Mouse (Mus musculus) megakaryocyte, adult 5-6 weeks (primary cell): ENCODE data around the gene Dppa4. TPM values are rescaled to one million over a fixed set of nuclear protein-coding genes. Genes with fewer than 3 reads are reported as not detected.
A peak's percentile ranks its signal among the peaks of the same experiment; 100 is the strongest.
"Not testable (repeated sequence)": the region's sequence is repeated elsewhere in the genome, so short reads cannot be mapped to it uniquely, and the experiment has no call there.

Source experiments
- ATAC-seq: 2 replicates; pipeline ENCODE4 v1.8.0; 2016; ENCODE audit warnings: mild to moderate bottlenecking, inconsistent platforms; ENCODE audit not compliant: poor library complexity, severe bottlenecking
- total RNA-seq, 2 experiments: library from RNA; stranded (forward) in 1 of 2; stranded (reverse) in 1 of 2; fragments of 153-499, 151-499 nt in 1 of 2; fragments of 221-1000, 200-1000 nt in 1 of 2; gene quantifications; 2 replicates each; pipeline versions ENCODE4 v1.2.3 to v1.2.4; 2015 to 2017

Gene Dppa4
- not detected in 2 replicates for total RNA-seq (2015)
- not detected in 2 replicates for total RNA-seq (2017)

DNA sequence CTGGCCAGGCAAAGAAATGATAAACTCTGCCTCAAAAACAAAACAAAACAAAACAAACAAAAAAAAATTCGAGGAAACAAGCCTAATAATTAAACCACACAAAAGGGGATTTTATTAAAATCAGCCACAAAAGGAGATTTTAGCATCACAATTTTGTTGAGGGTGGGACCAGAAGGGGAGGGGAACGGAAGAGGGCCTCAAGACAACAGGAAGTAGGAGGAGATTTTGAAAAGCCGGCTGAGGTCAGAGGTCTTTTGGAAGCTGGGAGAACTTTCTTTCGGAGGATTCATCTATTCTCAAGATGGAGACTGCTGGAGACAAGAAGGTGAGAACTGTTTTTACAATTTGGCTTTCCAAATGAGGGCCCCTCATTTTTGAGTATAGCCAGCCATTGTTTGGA is at the start of gene Dppa4:
Dppa4 (plus strand) TSS at position 217 of the 400 bp plus-strand sequence.
- ATAC-seq: no peak

DNA sequence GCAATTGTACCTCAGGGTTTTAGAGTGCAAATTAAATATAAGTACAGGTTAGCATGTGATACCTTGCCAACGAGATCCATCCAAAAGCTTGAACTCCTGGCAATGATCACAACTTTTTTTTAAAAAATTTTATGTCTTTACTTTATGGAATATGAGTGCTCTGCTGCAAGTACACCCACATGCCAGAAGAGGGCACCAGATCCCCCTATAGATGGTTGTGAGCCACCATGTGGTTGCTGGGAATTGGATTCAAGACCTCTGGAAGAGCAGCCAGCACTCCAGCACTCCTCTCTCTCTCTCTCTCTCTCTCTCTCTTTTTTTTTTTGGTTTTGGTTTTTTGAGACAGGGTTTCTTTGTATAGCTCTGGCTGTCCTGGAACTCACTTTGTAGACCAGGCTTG is 48.5 kb upstream of the Dppa4 start:
- no peak for ATAC-seq

DNA sequence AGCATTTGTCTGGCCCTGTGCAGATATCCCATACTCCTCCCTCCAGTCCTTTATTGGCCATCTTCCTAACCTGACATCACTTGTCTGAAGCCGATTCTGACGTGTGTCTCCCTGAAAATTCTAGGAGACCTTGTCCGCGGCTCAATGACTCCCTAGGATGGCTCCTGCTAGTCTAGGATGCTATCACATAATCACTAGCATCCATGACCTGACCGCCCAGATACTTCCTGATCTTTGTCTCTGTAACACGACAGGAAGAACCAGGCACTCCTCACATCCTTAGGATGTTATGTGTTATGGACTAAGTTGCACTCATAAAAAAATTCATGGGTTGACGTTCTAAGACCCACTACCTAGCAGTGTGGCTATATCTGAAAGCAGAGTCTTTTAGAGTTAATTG is 45.9 kb upstream of the Dppa4 start:
- ATAC-seq: no peak

DNA sequence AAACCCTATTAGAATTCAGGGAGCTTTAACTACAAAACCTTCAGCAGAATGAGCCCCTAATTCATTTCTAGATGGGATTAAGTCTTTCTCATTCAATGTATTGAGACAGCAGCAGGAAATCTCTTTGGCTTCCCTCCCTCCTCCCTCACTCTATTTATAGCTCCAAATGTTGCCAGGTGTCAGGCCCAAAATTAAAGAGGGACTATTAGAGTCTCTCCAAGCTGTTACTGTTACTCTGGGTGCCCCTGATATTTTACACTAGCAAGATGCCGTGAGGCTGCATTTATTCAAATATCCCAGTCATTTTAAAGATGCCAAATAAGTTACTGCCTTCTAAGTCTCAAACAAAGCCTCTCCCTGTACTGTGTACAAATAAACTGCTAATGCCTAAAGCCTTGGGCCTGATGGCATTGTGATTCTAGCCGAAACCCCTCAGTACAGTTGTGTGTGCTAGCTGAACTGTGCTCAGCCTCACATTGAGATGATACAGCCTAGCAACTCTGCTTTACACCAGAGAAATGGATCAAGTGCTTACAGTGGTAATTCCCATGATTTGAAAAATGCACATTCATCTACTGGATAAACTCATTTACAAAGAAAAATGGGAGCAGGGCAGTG is 36.4 kb upstream of the Dppa4 start:
- no peak for ATAC-seq

DNA sequence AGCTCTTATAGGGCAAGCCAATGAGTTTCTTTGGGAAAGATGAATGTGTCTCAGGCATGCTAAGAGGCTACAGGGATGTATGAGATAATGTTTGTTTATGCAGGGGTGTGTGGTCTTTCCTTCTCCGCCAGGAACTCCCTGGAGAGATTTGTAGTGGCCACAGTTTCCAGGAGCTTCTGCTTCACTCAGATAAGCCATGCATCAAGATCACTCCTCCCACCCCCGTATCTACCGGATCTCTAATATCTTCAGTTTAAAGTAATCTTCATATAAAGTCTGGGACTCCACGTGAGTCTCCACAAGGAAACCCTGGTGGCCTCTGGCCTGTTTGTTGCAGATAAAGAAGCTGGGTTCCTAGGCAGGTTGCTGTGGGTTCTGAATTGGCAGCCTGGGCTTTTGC is 30.7 kb upstream of the Dppa4 start:
- peak; percentile 21; the same call in 1 of the 2 replicates for ATAC-seq

DNA sequence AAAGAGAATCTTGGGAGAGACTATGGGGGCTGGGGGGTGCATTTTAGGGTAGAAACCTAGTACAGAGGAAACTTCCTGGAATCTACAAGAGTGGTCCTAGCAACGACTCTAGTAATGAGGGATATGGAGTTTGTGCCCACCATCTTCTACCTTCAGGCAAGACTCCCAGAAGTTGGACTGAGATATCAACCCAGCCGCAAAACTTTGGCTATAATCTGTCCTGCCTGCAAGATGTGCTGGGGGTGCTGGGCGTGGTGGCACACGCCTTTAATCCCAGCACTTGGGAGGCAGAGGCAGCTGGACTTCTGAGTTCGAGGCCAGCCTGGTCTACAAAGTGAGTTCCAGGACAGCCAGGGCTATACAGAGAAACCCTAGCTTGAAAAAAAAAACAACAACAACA is 28.9 kb upstream of the Dppa4 start:
- ATAC-seq: no peak

DNA sequence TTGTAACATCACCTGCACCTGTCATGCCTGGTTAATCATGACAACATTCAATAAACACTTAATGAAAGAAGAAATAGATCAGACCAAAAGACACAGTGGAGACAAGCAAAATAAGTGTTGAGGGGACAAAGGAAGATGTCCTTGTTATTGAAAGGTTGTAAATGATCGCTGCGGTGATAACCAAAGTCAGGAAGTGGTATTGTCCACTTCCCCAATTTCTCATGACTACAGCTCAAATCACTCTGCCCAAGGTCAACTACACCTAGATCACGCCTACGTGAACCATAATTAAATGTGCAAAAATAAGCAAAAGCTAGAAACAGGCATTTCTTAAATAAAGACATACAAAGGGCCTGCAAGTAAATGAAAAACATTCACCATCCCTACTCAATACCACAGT is 24.0 kb upstream of the Dppa4 start:
- peak; percentile 49 for ATAC-seq

DNA sequence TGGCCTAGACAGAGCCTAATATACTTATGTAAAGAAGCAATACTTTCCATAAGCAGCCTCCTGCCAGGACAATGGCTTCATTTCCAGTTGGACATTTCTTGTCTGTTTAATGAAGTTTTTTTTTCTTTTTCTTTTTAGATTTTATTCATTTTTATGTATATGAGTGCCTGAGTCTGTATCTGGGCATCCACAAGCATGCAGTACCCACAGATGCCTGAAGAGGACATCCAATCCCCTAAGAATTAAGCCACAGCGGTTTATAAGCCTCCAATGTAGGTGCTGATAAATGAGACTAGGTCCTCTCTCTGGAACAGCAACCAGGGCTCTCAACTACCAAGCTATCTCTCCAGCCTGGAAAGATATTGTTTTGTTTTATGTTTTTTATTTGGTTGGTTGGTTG is 20.6 kb upstream of the Dppa4 start:
- ATAC-seq: no peak

DNA sequence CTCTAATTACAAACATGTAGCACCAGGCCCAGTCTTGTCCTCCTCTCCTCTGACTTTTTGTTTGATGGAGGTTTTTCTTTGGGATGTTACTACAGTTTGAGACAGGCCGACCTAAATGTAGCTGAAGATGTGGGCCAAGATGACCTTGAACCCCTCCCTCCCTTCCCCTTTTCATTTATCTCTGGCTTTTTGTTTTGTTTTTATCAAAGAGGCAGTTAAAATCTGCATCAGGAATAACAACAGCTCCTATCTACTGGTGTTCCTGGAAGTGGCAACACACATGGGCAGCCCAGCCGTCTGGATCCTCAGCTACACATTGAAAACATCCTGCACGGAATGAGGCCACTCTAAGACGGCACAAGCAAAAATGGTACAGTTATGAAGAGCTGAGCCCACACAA is 17.7 kb upstream of the Dppa4 start:
- ATAC-seq: no peak

DNA sequence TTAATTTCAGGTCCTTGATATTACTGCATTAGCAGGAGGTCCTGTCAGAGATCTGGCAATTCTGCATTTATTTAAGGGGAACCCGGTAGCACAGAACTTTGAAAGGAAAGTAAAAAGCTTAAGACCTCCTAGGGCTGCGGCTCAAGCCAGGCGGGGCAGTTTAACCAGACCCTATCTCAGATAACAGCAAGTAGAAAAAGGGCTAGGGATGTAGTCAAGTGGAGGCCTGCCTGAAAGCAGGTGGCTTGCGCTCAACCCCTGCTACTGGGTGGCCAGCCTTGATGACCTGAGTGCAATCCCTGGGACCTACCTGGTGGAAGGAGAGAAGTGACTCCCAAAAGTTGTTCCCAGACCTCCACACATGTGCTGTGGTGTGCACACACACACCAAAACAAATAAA is 6.6 kb upstream of the Dppa4 start:
- ATAC-seq: no peak

DNA sequence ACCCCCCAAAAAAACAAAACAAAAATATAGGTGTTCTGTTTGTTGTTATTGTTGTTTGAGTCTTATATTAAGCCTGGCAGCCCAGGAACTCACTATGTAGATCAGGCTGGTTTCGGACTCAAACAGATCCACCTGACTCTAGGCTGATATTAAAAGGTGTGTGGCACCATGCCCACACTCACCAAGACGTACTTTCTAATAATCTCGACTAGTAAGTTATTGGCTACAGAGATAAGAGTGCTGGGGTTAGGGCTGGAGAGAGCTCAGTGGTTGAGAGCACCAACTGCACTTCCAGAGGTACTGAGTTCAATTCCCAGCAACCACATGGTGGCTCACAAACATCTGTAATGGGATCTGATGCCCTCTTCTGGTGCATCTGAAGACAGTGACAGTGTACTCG is 2.6 kb upstream of the Dppa4 start:
- ATAC-seq: no peak

DNA sequence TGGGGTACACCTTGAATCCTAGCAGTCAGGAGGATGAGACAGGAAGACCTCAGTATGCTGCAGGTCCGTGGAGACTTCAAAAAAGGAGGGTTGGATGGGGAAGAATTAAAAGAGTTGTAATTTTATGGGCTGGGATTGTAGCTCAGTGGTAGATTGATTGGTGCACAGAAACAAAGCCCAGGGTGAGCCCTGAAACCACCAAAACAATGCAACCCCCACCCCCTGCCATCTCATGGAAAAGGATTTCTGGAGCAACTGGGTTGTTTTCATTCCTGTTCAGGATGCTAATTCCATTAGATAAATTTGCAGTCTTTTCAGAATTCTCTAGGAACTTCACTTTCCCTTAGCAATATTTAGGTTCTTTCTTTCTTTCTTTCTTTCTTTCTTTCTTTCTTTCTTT is 732 bp upstream of the Dppa4 start:
- ATAC-seq: no peak

DNA sequence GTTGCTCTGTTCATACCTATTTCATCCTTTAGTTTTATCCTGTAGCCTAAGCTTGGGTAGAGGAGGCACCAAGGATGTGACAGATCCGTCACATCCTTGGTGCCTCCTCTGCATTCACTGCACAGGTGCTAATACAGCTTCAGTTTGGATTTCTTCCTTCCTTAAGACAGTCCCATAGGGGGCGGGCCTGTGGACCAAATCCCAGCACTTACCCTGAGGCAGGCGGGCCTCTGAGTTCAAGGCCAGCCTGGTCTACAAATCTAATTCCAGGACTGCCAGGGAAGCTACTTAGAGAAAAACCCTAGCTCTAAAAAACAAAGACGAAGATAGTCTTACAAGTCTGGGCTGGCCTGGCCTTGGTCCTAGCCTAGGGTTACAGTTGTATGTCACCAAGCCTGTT is 2.0 kb downstream of the Dppa4 start:
- no peak for ATAC-seq

DNA sequence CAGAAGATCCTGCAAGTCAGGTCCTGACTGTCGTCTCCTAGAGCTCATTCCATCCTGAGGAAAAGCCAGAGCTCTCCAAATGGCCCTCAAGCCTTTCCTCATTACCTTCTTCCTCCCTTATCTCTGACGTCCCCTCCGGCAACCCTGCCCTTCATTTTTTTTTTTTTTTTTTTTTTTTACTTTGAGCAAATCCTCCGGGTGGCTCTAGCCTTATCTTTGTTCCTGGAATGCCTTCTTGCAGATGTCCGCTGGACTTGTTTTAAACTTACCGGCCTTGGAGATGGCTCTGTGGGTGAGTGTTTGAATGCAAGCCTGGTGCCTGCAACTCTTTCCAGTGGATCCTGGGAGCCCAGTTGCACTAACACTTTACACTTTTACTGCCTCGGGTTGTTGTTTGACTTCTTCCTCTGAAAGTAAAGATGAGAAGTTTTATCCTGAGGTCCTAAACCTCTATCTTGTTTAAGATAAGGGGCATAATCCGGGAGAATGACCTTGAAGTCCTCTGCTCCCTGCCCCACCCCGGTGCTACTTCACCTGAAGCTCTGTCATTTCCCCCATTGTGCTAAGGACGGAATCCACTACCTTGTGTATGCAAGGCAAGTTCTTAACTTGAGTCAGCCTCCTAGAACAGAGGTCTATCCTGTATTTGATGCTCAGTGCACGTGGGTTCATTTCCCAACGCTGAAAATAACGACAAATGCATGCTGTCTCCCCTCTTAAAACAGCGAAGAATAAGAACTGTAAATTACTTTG is 14.0 kb downstream of the Dppa4 start:
- no peak for ATAC-seq

DNA sequence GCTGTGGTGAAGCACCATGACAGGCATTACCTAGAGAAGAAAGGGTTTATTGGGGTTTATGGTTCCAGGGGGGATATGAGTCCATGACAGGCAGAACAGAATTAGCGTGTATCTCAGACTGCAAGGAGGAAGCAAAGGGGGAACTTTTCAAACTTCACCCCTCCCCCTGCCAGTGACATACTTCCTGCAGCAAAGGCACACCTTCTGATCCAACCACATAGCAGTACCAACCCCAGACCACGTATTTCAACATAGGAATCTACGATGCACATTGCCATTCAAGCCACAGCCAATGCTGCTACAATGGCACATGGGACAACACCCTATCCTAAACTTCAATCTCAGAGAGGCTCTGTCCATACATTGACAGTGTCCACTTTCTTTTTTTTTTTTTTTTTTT is 16.4 kb downstream of the Dppa4 start:
- ATAC-seq: peak; percentile 81

DNA sequence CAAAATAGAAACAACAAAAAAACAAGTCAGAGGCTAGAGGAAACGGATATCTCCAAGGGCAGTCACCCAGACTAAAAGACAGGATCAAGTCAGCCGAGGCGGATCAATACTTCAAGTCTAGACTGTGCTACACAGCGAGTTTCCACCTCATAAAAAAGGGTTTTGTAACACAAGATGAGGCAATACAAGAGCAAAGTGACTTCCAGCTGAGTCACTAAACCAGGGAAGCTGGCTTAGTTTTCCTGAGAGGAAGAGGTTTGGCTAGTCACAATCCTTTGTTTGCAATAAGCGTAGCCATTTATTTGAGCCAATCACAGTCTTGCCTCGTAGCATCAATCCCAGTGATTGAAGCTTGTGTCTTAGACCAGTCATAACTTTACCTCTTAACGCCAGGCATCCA is 20.0 kb downstream of the Dppa4 start, which contains the start of gene Dppa2:
Dppa2 (plus strand) TSS at position 400 of the 400 bp plus-strand sequence.
- ATAC-seq: no peak

DNA sequence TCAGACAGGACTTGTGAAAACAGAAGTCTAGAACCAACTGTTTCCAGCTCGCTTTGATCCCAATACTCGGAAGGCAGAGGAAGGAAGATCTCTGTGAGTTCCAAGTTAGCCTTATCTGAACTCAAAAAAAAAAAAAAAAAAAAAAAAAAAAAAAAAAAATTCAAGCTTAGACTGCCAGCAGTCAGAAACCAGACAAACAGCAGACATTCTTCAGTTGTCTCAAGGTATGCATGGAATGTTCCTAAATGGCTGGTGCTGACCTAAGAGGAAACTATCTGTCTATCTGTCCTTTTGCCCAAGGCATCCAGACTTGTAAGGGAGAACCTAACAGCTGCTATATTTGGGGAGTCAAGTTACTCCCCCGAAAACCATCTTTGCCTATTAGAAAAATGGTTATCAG is 20.4 kb downstream of the Dppa4 start:
- ATAC-seq: no peak

DNA sequence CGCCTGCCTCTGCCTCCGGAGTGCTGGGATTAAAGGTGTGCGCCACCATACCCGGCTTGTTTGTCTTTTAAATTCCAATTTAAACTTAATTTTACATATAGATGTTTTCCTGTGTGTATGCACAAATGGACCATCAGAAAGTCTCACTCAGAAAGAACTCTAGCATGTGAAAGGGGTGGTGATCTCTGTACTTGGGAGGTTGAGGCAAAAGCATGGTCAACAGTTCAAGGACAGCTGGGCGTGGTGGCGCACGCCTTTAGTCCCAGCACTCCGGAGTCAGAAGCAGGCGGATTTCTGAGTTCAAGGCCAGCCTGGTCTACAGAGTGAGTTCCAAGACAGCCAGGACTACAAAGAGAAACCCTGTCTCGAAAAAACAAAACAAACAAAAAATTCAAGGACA is 25.4 kb downstream of the Dppa4 start:
- ATAC-seq: not testable (repeated sequence)

DNA sequence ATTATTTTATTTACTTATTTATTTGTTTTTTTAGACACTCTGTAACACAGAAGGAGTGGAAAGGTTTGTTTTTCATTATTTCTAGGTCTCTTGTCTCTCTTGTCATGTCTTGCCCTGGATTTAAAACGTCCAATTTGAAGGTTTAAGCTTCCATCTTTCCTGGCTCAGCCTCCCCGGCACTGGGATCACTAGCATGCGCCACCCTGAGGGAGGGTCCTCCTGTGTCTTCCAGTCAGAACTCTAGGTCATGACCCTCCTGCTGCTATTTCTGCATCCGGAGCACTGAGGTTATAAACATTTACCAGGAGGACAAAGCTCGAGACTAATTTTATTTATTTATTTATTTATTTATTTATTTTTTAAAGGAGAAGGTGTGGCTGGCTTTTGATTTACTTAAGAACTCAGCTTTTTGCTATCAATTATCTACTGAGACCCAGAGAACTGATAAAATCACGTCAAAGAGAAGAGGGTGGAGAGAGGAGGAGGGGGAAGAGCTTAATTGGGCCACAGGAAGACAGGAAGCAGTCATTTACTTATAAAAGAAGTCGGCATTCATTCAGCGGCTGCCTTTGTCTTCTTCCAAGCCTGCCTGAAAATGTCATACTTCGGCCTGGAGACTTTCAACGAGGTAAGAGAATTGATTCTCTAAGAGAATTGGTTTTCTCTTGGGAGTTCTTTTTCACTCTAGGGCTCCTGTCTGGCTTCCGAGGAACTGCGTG is 26.5 kb downstream of the Dppa4 start:
- no peak for ATAC-seq

DNA sequence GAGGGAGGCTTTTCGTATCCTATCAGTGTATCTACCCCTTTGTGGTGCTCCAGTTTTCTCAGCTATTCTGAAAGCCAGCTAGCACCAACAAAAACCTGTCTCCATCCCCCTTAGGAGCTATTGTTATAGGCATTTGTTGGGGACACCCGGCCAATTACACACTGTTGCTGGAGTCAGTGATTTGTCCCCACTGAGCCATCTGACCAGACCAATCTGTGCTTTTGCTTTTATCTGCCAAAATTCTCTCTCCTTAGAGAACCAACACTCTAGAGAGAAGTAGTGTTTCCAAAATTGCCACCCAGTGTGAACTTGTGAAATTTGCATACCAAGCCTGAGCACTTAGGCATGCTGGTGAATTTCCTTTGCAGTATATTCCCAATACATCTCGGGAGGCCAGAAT is 31.8 kb downstream of the Dppa4 start:
- ATAC-seq: no peak

DNA sequence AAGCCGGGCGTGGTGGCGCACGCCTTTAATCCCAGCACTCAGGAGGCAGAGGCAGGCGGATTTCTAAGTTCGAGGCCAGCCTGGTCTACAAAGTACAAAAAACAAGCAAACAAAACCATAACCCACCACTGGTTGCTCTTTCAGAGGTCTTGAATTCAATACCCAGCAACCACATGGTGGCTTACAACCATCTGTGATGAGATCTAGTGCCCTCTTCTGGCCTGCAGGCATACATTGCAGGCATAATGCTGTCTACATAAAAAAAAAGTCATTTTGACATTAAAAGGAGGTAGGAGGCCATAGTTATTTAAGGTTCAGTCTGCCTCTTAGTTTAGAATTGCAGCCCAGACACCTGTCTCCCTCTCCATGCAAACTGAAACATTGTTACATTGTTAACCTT is 37.2 kb downstream of the Dppa4 start:
- no peak for ATAC-seq

DNA sequence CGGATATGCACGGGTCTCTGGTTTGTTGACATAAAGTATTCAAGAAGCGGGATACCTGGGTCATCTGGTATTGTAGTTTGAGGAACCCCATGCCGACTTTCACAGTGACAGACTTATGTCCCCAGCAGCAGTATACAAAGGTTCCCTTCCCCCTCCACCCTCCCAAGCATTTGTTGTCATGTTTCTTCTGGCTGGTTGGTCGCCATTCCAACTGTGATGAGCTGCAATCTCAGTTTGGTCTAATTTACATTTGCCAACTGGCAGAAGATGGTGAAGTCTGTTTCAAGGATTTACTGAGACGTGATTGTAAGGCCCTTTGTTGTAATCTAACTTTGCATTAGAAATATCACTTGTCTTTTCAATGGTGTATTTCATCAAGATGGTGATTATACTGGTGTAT is 39.6 kb downstream of the Dppa4 start:
- no peak for ATAC-seq
